Mouse (Mus musculus): ENCODE measurements around the gene Per3.

Gene Per3

DNA sequence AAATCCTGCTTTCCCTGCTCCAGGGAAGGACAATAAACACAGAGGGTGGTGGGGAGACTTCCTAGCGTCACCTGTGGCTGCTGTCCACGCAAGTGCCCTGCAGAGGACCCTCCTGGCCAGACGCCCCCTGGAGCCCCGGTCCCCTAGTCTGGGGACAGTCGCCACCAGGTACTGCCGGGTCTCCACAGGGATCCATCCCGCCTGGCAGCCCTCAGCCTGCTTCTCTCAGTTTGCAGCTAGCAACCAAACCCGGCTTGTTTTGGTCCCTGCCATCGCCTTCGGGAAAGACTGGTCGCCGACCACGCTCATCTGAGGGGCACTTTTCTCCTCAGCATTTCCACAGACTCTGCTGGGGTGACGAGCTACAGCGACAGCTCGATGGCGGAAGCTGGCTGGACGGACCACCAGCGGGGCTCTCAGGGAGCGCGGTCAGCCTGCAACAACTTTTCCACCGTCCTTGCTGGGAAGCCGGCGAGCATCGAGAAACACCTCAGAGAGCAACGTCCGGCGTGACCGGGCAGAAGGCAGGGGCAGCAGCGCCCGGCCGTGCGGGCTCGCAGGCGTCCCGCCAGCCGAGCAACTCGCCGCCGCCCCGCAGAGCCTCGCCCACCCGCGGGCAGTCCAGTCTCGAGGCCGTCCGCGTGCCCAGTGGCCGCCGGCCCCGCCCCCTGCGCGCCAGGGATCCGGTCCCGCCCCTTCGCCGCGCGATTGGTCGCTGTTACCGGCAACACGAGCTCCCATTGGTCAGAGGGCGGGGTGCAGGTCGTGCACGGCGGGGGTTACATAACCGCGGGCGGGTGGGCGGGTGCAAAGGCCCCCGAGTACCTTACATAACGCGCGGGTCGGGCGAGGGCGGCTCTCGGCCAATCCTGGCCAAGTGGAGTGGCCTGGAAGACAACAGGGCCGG is at the start of gene Per3:
TSS of gene Per3 (minus strand) at position 629 of the 907 bp plus-strand sequence.
- DNase-seq (ENCODE audit: extremely low read depth, low read depth), result peak; percentile 73

GRCm38 (mm10) chr4:151089270-151089669 is 44.8 kb upstream of the Per3 start, which contains the start of gene Gm13090:
Gm13090 (plus strand) TSS chr4:151089570.
- DNase-seq (ENCODE audit: extremely low read depth, low read depth), result no peak

DNA sequence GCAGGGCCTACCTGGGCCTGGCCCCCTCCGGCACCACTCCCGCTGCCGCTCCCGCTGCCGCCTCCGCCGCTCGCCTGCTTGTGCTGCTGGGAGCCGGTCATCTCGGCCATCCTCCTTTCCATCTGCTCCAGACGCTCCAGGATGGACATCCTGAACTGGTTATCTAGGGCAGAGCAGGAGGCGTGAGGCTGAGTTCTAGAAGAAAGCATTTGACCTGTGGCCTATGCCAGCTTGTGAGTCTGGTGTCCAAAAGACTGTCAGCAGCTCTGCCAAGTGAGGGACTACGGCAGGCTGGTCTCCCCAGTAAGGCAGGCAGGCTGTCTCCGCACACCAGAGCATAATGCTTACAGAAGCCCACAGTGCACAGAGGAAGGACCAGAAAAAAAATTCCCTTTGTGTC is 44.4 kb upstream of the Per3 start:
- no peak for DNase-seq (ENCODE audit: extremely low read depth, low read depth)

- DNase-seq (ENCODE audit: extremely low read depth, low read depth), result no peak
Measured at GRCm38 (mm10) chr4:151087358-151087757, 42.9 kb upstream of the Per3 start.

DNA sequence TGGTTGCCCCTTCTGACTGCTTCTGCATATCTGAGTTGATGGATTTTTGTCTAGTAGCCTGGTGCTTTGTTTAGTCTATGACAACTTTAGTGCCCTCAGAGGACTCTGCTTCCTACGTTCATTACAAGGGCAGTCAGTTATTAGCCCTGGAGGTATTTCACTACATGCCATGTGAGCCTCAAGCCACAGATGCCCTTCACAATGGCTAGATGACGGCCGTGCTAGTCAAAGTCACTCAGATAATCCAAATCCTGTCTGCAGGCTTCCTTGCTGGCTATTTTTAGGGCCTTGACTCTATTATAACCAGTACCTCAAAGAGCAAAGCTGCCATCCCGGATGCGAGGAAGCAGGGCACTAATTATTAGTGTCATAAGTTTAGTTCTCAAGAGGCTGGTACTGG is 38.6 kb upstream of the Per3 start:
- DNase-seq (ENCODE audit: extremely low read depth, low read depth), result no peak

DNA sequence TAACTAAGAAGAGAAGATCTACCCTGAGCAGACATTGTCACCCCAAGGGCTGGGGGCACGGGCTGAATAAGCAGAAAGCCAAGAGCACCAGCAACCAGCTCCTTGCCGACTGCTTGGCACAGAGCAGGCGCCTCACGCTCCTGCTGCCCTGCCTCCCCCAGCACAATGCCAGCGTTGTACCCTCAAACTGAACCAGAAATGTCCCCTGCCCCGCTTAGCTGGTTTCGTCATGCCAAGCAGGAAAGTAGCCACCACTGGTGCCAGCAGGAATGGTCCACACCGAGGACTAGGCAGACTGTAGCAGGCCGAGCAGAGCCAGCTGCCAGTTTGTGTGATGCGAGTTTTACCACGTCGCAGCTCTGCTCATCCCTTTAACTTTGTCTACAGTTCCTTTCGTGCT is 37.5 kb upstream of the Per3 start:
- DNase-seq (ENCODE audit: extremely low read depth, low read depth), result no peak

DNA sequence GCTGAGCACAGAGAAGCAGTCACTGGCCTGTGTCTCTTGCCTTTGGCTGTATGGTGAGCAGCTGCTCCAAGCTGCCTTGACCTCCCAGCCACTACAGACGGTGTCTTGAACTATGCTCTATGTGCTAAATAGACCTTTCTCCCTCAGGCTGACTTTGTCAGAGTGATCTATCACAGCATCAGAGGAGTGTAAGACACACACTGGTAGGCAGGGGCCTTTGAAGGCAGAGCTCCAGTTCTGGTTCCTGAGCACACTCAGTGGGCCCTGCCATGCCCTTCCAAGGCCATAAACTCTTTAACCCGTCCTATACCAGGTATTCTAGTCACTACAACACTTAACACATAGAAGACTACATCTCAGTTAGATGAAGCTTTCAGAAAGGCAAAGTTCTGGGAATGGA is 36.9 kb upstream of the Per3 start:
- no peak for DNase-seq (ENCODE audit: extremely low read depth, low read depth)

GRCm38 (mm10) chr4:151074817-151075216 is 30.4 kb upstream of the Per3 start:
- DNase-seq (ENCODE audit: extremely low read depth, low read depth), result no peak

GRCm38 (mm10) chr4:151073108-151073744 is 28.8 kb upstream of the Per3 start:
- DNase-seq (ENCODE audit: extremely low read depth, low read depth), result no peak

- DNase-seq (ENCODE audit: extremely low read depth, low read depth), result no peak
Measured at GRCm38 (mm10) chr4:151070962-151071361, 26.5 kb upstream of the Per3 start.

DNA sequence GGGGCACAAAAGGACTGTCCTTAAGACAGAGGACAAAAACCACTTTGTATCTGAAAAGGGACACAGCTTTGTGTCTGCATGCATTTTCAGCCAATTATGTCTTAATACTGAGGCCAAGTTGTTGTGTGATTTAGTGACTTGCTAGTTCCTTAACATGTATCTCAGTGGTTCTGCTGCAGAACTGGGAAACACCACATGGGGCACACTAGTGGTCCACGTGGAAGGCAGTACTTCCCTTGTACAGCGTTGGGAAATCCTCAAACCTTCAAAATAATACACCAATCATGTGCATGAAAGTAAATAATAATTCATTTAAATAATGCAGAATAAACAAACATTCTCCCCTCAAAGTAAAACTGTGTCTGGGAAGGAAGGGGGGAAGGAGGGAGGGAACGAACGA is 24.3 kb upstream of the Per3 start:
- DNase-seq (ENCODE audit: extremely low read depth, low read depth), result no peak

- no peak for DNase-seq (ENCODE audit: extremely low read depth, low read depth)
Measured at GRCm38 (mm10) chr4:151059566-151059965, 15.1 kb upstream of the Per3 start.

GRCm38 (mm10) chr4:151058634-151059033 is 14.2 kb upstream of the Per3 start:
- DNase-seq (ENCODE audit: extremely low read depth, low read depth), result no peak

DNA sequence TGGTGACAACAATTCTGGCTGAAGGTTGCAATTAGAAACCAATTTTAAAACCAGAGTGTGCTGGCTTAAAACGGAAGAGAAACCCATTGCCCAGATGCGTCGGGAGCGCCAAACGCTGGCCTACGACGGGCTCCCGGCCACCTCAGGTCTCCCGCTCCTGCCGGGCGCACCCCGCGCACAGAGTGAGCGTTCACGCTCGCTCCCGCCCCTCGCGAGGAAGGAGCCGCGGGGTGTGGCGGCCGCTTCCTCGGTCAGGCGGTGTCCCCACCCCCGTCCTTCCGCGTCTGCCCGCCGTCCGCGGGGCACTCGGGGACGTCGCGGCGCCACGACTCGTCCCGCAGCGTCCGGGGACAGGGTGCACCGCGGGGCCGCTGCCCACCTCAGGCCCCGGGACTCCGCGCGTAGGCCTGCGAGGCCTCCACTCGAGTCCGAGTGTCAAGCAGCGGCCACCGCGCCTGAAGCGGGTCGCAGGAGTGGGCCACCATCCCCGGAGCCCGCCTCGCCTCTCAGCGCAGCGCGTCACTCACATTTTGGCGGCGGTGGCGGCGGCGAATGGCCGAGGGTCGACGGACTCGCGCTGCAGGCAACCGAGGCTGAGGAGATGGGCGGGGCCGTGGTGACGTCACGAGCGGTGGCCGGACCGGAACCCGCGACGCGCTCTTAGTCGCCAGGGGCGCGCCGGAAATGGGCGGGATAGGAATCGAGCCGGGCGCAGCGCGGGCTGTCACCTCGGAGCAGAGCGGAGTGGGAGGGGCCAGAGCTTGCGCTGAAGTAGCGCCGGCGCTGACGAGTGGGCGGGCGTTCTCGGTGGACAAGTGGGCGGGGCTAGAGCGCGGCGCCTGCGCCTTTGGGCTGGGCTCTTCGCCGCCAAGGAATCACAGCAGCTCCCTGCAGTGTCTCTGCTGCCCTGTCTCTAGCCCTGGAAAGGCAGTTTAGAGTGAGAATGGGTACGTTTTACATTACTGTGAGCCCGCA is 13.2 kb upstream of the Per3 start, which contains the start of gene Vamp3:
TSS of gene Vamp3 (minus strand) at position 617 of the 975 bp plus-strand sequence.
- peak; percentile 72 for DNase-seq (ENCODE audit: extremely low read depth, low read depth)

DNA sequence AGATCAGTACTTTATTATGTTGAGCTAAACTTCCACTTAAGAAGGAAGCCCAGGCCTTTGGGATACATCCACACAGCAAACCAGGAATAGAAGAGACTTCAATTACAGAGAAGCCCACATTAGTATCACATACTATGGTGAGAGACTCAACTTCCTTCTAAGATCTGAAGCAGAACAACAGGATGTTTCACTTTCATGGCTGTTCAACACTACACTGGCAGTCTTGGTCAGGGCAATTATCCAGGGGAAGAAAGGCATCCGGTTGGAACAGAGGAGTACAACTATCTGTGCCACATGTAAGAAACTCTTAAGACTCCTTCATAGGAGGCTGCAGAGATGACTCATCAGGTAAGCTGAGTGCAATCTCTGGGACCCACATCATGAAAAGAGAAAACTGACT is 6.7 kb upstream of the Per3 start:
- DNase-seq (ENCODE audit: extremely low read depth, low read depth), result no peak

GRCm38 (mm10) chr4:151046524-151046923 is 2.1 kb upstream of the Per3 start:
- DNase-seq (ENCODE audit: extremely low read depth, low read depth), result no peak

- DNase-seq (ENCODE audit: extremely low read depth, low read depth), result no peak
Measured at GRCm38 (mm10) chr4:151044944-151045570, 592 bp upstream of the Per3 start.

GRCm38 (mm10) chr4:151043281-151043680 is 1.2 kb downstream of the Per3 start:
- no peak for DNase-seq (ENCODE audit: extremely low read depth, low read depth)

GRCm38 (mm10) chr4:151041506-151041905 is 3.0 kb downstream of the Per3 start:
- DNase-seq (ENCODE audit: extremely low read depth, low read depth), result no peak

- DNase-seq (ENCODE audit: extremely low read depth, low read depth), result no peak
Measured at GRCm38 (mm10) chr4:151037800-151038199, 6.7 kb downstream of the Per3 start.

GRCm38 (mm10) chr4:151036521-151036920 is 7.9 kb downstream of the Per3 start:
- DNase-seq (ENCODE audit: extremely low read depth, low read depth), result no peak

All from MEL-GATA-1-ER (cell line).